Mouse (Mus musculus): ENCODE measurements at regions not wholly inside any gene's neighbourhood (a gene's known extent, or its start where the extent isn't known, plus 50 kb on each side); places are given as distances from the start of the nearest gene placed in this dataset.

DNA sequence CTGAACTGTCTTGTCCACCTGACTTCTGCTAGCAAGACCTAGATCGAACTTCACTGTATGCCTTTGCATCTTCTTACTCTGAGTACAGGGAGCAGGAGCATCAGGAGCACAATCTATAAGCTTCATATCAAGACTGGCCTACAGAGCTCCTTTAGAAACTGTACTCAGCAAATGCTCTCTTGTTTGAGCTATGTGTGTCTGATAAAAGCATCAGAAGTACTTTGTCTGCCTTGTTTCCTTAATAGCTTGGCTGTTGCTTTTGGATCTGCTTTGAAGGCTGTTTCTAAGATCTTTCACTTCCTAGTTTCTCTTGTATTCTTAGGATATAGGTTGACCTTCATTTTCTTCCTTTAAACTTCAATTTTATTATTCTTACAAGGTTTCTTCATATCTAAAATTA lies 175.3 kb upstream of the Cypt12 start:
- DNase-seq (ENCODE audit: extremely low read depth, insufficient read length, low spot score), result no peak

GRCm38 (mm10) chr3:17779152-17779551 lies 169.1 kb upstream of the Cypt12 start:
- no peak for DNase-seq (ENCODE audit: extremely low read depth, insufficient read length, low spot score)

DNA sequence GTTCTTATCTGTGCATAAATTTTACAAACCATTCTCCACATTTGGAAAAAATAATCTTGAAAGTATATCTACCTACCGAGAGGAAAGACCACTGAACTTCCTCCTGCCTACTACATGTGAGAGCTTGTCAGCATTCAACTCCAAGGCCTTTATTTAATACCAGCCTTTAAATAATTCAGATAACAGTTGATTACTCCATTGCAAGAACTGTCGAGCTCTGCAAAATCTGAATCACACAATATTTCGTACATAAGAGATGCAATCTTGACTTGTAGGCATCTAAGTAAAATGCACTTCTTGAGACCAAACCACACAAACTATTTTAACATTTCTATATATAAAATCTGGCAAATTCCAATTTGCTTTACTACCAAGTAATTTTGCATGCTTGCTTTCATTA lies 164.1 kb upstream of the Cypt12 start:
- no peak for DNase-seq (ENCODE audit: extremely low read depth, insufficient read length, low spot score)

DNA sequence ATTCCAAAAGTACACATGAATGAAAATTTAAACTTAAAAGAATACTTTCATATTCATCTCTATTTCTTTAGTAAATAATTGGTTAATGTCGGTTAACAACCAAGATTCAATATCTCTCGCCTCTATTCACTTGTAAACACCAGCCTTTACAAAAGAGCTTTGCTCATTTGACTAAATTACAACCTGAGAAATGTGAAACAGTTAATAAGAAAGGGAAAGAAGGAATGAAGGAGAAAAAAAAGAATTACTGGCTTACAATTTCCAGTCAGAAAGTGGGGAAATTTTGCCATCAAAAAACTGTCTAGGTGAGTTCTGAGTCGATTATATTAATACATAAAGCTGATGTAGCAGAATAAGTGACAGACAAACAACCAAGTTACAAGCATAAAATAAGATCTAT lies 163.6 kb upstream of the Cypt12 start:
- DNase-seq (ENCODE audit: extremely low read depth, insufficient read length, low spot score), result no peak

DNA sequence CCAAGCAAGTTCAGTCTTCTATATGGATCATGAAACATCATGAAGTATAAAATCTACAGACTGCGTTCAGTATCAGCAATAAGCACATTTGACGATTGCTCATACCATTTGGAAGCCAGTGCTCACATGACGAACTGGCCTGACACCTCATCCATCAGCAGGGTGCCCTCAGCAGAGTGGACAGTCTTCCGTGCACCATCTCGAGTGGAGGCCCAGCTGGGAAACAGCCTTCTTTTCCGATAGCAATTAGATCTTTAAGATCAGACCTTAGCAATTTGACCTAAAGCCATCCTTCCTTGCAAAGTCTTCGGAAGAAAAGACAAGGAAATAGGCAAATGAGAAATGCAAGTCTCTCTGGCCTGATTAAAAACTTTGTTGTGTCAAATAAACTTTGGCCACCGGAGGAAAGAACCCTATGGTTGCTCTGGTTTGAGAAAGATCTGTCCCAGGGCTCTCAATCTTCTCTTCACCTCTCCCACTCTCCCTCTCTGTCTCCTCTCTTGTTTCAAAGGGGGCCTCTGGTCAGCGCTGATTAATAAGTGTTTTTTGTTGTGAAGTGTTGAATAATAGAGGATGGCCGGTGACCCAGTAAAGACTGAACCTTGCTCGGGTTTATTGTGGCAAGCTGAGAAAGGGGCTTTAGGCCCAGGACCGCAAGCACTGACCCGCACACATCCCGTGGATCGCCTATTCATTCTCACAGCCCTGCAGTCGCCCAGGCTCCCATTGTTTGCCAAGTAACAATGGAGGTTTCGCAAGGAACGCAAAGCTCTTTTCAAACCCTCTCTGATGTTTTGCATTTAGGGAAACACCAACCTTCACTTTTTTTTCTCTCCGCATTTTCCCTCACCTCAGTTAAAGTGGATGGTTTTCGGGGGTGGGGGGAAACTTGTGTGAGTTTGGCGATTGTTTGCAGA lies 162.8 kb upstream of the Cypt12 start:
- DNase-seq (ENCODE audit: extremely low read depth, insufficient read length, low spot score), result no peak

DNA sequence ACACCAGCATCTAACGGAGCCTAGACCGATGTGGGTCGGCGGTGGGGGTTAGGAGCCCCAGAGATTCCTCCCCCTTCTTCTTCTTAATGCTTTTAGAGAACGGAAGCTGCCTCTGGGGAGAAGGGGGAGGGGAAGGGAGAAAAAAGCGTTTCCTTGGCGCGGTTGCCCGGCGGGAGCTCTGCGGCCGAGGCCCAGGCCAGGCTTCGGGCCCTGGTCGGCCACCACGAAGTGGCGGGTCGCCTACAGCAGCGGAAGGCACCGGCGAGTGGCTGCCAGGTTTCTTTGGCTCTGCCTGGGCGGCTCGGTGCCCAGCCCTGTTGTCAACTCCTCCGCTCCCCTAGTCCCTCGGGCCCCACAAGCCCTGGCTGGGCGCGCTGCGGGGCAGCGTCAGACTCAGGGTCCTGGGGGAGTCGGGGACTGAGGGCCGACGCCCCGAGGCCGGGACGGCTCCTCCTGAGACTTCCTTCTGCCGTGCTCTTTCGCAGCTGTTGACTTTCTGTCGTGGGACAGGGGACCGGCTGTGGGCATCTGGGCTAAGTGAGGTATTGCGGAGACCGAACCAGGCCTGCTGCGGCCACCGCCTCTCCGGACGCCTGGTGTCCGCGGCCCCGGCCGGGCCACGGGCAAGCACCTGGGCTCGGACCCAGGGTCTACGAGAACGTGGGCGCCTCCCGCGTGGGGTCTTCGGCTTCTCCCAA lies 162.0 kb upstream of the Cypt12 start:
- DNase-seq (ENCODE audit: extremely low read depth, insufficient read length, low spot score), result peak; percentile 5

- peak; percentile 4 for DNase-seq (ENCODE audit: extremely low read depth, insufficient read length, low spot score)
Measured at GRCm38 (mm10) chr3:17786721-17787442, 161.3 kb upstream of the Cypt12 start.

GRCm38 (mm10) chr3:17787443-17788333 lies 160.5 kb upstream of the Cypt12 start:
- DNase-seq (ENCODE audit: extremely low read depth, insufficient read length, low spot score), result no peak

DNA sequence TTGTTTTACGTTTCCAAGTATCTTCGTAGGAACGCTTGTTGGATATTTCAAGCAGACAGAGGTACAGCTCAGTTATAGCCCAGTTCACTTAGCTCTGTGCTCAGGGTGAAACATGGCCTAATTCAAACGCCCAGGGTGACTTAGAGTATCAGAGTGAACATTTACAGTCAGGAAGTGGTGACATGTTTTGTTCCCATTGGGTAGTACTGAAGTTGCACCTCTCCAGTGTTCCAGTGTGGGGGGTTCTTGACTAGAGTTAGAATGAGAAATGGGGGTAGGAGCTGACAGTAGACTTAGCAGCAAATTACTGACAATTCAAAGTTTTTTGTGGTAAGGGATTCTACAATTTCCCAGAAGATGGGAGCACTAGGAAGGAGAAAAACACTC lies 159.9 kb upstream of the Cypt12 start:
- no peak for DNase-seq (ENCODE audit: extremely low read depth, insufficient read length, low spot score)

DNA sequence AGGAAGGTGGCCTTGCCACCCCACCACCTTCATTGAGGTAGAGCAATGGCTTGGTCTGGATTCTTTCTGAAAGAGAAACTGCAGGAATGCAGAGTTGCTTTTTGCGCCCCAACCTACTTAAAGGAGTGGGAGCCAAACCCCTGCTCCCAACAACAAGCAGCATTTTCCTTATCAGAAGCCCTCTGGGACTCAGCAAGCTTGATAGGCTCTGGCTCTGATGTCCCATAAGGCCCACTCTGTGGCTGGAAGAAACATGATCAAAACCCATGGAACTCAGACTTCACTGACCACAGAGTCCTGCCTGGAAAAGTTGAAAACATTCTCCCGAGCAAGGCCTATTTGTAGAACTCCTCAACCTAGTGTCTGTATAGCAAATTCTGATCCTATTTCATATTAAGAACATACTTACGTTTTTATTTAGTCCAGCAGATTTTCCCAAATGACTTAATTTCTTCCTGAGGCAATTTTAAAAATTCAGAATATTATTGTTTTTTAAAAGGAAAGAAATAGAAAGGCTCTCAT lies 159.4 kb upstream of the Cypt12 start:
- no peak for DNase-seq (ENCODE audit: extremely low read depth, insufficient read length, low spot score)

DNA sequence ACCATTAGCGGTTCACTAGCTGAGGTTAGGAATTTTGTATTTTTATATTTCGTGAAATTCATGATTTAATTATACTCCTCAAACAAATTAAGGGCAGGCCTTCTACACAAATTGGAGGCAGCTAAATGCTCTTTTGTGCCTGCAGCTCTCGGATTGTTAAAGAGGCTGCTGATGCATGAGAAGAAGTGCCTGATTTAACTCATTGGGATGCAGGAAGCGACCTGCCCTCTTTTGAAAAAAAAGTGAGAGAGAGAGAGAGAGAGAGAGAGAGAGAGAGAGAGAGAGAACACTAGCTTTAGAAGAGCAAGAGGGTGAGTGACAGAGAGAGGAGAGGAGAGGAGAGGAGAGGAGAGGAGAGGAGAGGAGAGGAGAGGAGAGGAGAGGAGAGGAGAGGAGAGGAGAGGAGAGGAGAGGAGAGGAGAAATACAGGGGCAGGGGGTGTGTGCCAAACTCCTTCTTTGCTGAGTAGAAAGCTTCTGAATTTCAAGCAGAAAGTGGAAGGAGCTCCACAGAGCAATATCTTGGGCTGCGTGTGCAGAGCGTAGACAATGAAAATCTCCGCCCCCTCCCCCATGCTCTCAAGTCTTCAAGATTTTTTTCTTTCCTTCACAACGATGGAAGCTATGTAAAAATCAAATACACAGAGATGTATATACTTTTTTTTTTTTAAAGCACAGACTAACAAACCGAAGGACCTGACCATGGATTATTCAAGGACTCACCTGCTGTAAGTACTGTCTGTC lies 158.6 kb upstream of the Cypt12 start:
- DNase-seq (ENCODE audit: extremely low read depth, insufficient read length, low spot score), result no peak

DNA sequence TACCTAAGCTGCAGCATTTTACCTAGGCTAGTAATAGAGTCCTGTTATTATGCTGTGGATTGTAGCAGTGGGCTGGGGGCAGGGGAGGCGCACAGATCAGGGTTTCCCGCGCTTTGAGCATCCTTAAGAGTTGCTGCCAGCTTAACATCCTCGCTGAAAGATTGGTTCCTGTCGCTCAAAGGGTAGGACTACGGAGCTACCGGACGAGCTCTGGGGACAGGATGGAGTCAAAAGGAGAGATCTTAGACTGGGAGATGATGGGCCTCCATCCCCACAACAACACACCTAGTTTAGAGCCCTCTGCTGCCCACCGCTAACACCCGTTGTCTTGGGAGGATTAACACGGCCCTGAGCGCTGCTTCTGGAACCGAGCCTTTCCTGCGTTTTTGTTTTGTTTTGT lies 157.9 kb upstream of the Cypt12 start:
- no peak for DNase-seq (ENCODE audit: extremely low read depth, insufficient read length, low spot score)

GRCm38 (mm10) chr3:17790816-17791215 lies 157.4 kb upstream of the Cypt12 start:
- no peak for DNase-seq (ENCODE audit: extremely low read depth, insufficient read length, low spot score)

DNA sequence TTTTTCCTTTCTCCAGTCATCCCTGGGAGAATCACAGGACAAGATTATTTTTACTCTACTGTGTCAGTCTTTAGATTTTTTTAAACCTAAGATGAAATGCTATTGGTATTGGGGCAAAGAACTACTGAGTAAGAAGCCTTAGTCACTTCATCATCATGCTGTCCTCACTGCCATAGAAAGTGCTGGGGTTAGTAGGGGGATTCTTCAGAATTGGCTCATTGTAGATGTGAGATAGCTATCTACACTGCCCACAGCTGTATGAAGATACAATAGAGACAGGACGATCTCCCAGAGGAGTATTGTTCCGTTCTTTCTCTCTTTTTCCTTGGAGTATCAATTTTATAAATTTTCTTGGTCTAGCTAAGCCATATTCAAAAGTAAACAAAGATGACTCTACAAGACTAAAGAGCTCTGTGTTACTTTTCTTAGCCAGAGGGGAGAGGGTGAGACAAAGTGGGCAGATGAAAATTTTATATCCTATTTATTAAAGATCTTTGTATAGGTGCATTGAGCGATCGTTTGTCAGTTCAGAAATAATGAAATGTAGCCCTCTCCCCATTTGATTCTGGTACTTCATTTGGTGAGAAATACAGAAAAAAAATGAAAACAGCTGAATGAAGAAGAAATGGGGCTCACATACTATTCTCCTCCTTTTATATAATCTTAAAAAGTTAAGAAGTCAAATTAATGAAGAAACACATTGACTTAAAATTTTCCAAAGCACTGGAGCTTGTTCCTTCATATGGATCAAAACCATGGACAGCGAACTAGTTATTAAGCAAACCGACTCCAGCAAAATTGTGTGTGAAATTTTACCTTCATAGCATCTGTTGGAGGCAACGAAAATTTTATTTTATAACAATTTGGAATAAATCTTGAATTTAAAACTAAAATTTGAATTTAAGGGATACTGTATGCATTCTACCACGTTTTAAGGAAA lies 156.6 kb upstream of the Cypt12 start:
- no peak for DNase-seq (ENCODE audit: extremely low read depth, insufficient read length, low spot score)

DNA sequence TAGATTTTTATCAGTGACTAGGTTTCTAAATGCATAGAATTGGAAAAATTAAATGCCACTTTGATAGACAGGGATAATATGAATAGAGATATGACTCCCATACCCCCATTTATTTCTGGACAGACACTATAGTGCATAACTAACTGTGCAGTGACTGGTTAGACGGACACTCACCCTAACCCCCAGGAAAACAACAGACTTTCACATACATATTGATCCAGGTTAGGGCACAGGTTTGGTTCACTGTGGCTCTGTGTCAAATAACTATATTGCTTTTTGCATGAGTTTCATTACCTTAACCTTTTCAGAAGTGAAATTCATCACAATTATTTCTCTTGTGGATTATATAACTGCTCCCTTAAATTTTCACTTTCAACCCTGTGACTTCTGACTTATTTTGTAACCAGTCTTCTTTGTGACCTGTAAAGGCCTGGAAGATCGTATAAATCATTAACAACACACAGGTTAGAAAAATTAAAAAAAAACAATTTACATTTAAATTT lies 155.6 kb upstream of the Cypt12 start:
- no peak for DNase-seq (ENCODE audit: extremely low read depth, insufficient read length, low spot score)

- no peak for DNase-seq (ENCODE audit: extremely low read depth, insufficient read length, low spot score)
Measured at GRCm38 (mm10) chr3:17793646-17794250, 154.5 kb upstream of the Cypt12 start.

DNA sequence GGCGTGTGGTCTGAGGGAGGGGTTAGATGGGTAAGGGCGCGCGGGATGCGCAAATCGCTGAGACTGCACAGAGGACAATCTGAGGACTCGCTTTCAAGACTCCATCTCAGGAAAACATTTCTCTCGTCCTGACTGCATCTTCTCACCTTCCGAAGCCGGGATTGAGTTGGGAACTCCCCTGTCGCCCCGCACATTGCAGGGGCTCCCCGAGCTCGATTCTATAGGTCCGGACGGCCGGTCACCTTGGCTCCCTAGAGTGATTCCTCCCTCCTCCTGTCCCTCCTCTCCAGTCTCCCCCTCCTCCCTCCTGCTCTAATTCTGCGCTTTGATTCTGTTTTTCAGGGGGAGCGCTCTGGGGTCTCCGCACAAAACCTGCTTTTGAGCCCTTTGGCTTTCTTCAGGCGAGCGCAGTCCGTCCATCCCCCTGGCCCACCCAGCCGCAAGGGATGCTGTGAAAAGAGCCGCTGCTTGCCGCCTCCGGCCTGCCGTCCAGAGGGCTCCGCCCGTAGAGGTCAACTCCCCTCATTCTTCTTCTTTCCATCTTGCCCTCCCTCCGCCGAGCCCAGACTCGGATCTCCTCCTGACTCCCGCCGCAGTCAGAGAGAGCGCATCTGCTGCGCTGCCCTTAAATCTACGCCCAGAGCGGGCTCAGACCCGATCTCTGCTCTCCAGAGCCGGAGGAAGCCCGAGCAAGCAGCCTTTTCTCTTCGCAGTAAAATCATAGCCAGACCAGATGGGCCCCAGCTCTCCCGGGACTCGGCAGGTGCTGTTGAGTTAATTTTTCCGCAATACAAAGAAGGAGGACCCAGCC lies 153.8 kb upstream of the Cypt12 start:
- DNase-seq (ENCODE audit: extremely low read depth, insufficient read length, low spot score), result peak; percentile 2

Data from 3134 (cell line).